Mouse (Mus musculus) bone marrow macrophage, adult 2 months (primary cell): ENCODE results near the gene Pa2g4. TPM values are rescaled to one million over a fixed set of nuclear protein-coding genes. Genes with fewer than 3 reads are reported as not detected.

Experiments used
- H3K27ac ChIP-seq: 2 replicates; pipeline ENCODE4 v1.5.1; 2012; ENCODE audit warnings: low read depth, low read length; ENCODE audit not compliant: insufficient read depth
- H3K4me1 ChIP-seq: 2 replicates; pipeline ENCODE4 v1.6.1; 2012; ENCODE audit warnings: low read length; ENCODE audit not compliant: control insufficient read depth, insufficient read depth
- H3K4me3 ChIP-seq: 2 replicates; pipeline ENCODE4 v1.5.1; 2012; ENCODE audit warnings: mild to moderate bottlenecking, low read length, moderate library complexity; ENCODE audit not compliant: insufficient read depth
- CTCF ChIP-seq: IDR thresholded peaks from 2 replicates; pipeline ENCODE4 v1.5.1; 2012; ENCODE audit warnings: low read depth, mild to moderate bottlenecking, low read length, moderate library complexity
- POLR2A ChIP-seq: IDR thresholded peaks from 2 replicates; pipeline ENCODE4 v1.6.1; 2012; ENCODE audit warnings: mild to moderate bottlenecking, low read depth, low read length, borderline replicate concordance
- polyA plus RNA-seq: library from polyadenylated mRNA; stranded (reverse); fragments of >200 nt; gene quantifications from 2 replicates; pipeline ENCODE4 v1.2.4, GENCODE M21; 2012; ENCODE audit not compliant: missing spikeins, insufficient read depth, insufficient read length

Pa2g4 gene
- polyA plus RNA-seq, 1 experiment, result 70.1 TPM

- Histone ChIP-seq H3K4me3 (peak within 1 kb of the TSS; percentile 88), H3K4me1 (peaks cover 10% of the 10 kb centered on the region), H3K27ac (peak within 1 kb of the TSS; percentile 90)
- TF ChIP-seq CTCF (no peak), POLR2A (peak; percentile 96)
Observed at GRCm38 (mm10) chr10:128548947-128549681, 16.7 kb downstream of the Pa2g4 start, which contains the start of gene Rpl41. Gene Rpl41, minus strand, starts transcription at chr10:128549305.

GRCm38 (mm10) chr10:128548051-128548791 lies 17.6 kb downstream of the Pa2g4 start:
- Histone ChIP-seq H3K4me1 (peaks cover 10% of the 10 kb centered on the region), H3K27ac (peak overlapping the region; percentile 90), H3K4me3 (peak overlapping the region; percentile 88)

- TF ChIP-seq POLR2A (peak; percentile 7; the same call in 1 of the 2 replicates), CTCF (no peak)
- Histone ChIP-seq H3K4me3 (peak within 1 kb of the TSS; percentile 88), H3K27ac (peak within 1 kb of the TSS; percentile 90), H3K4me1 (peaks cover 10% of the 10 kb centered on the region)
Observed at GRCm38 (mm10) chr10:128547361-128548032, 18.3 kb downstream of the Pa2g4 start, which contains the start of gene Zc3h10. Gene Zc3h10, minus strand, starts transcription at chr10:128547774.

GRCm38 (mm10) chr10:128546787-128547186 lies 19.0 kb downstream of the Pa2g4 start:
- H3K4me1 ChIP-seq, result peaks cover 10% of the 10 kb centered on the region
- TF ChIP-seq POLR2A (no peak), CTCF (no peak)
- H3K4me3 ChIP-seq, result peak overlapping the region; percentile 88
- H3K27ac ChIP-seq, result peak overlapping the region; percentile 74

- Histone ChIP-seq H3K27ac (peak overlapping the region; percentile 74), H3K4me3 (peak overlapping the region; percentile 88), H3K4me1 (peaks cover 10% of the 10 kb centered on the region)
- no peak for TF ChIP-seq POLR2A
- TF ChIP-seq CTCF, result no peak
Observed at GRCm38 (mm10) chr10:128546361-128546760, 19.4 kb downstream of the Pa2g4 start.

- no peak overlapping the region for H3K4me3 ChIP-seq
- TF ChIP-seq POLR2A (no peak), CTCF (no peak)
- no peak overlapping the region for H3K27ac ChIP-seq
- H3K4me1 ChIP-seq, result peaks cover 10% of the 10 kb centered on the region
Observed at GRCm38 (mm10) chr10:128545570-128545898, 20.3 kb downstream of the Pa2g4 start.

- no peak overlapping the region for H3K4me3 ChIP-seq
- peaks cover 10% of the 10 kb centered on the region for H3K4me1 ChIP-seq
- TF ChIP-seq POLR2A, result no peak
- H3K27ac ChIP-seq, result no peak overlapping the region
Observed at GRCm38 (mm10) chr10:128544674-128545569, 20.9 kb downstream of the Pa2g4 start.

GRCm38 (mm10) chr10:128544151-128544657 lies 21.6 kb downstream of the Pa2g4 start:
- Histone ChIP-seq H3K4me3 (no peak overlapping the region), H3K27ac (no peak overlapping the region), H3K4me1 (peaks cover 6% of the 10 kb centered on the region)
- no peak for TF ChIP-seq CTCF
- no peak for TF ChIP-seq POLR2A

GRCm38 (mm10) chr10:128543100-128543499 lies 22.7 kb downstream of the Pa2g4 start:
- peaks cover 8% of the 10 kb centered on the region for H3K4me1 ChIP-seq
- TF ChIP-seq POLR2A, result no peak
- TF ChIP-seq CTCF, result no peak
- H3K27ac ChIP-seq, result no peak overlapping the region
- H3K4me3 ChIP-seq, result no peak overlapping the region
